Mouse (Mus musculus) neural tube, embryonic 14.5 days (tissue): Measurements from ENCODE around the gene Tspan1. TPM values are rescaled to one million over a fixed set of nuclear protein-coding genes. Genes with fewer than 3 reads are reported as not detected.
A peak's percentile ranks its signal among the peaks of the same experiment; 100 is the strongest.

Source experiments
- ATAC-seq: fragments of 200-750 bp; cut with Nextera tagmentation; 2 replicates; pipeline ENCODE4 v1.8.0; 2017; ENCODE audit warnings: low read depth, mild to moderate bottlenecking, moderate TSS enrichment, moderate library complexity
- H3K27ac ChIP-seq: fragments of 300-500 bp; sonication (generic); 2 replicates; pipeline ENCODE4 v1.5.1; 2014; ENCODE audit warnings: low read depth, mild to moderate bottlenecking, control low read depth, low read length, moderate library complexity, mixed read lengths
- H3K27me3 ChIP-seq: fragments of 300-500 bp; sonication (generic); 2 replicates; pipeline ENCODE4 v1.6.1; 2014; ENCODE audit warnings: low read length; ENCODE audit not compliant: control insufficient read depth, insufficient read depth
- H3K36me3 ChIP-seq: fragments of 300-500 bp; sonication (generic); 2 replicates; pipeline ENCODE4 v1.6.1; 2014; ENCODE audit warnings: low read length, mixed read lengths; ENCODE audit not compliant: control insufficient read depth, insufficient read depth
- H3K4me1 ChIP-seq: fragments of 300-500 bp; sonication (generic); 2 replicates; pipeline ENCODE4 v1.6.1; 2014; ENCODE audit warnings: low read length; ENCODE audit not compliant: control insufficient read depth, insufficient read depth
- H3K4me2 ChIP-seq: fragments of 300-500 bp; sonication (generic); 2 replicates; pipeline ENCODE4 v1.6.1; 2014; ENCODE audit warnings: mild to moderate bottlenecking, low read depth, low read length, control low read depth
- H3K4me3 ChIP-seq: fragments of 300-500 bp; sonication (generic); 2 replicates; pipeline ENCODE4 v1.5.1; 2014; ENCODE audit warnings: low read depth, low read length, control low read depth, mixed read lengths
- H3K9ac ChIP-seq: fragments of 300-500 bp; sonication (generic); replicated peaks from 2 replicates; pipeline ENCODE4 v1.6.1; 2014; ENCODE audit warnings: low read depth, mild to moderate bottlenecking, control low read depth, low read length, mixed read lengths
- H3K9me3 ChIP-seq: fragments of 300-500 bp; sonication (generic); 2 replicates; pipeline ENCODE4 v1.6.1; 2016; ENCODE audit warnings: low read length; ENCODE audit not compliant: control insufficient read depth
- WGBS: fragments of 180-500 bp; shearing (Covaris S2); extraction: QIAGEN DNeasy Blood & Tissue Kit; methylation state at CpG from one replicate; pipeline ENCODE4 v1.1.7; 2014; 5-methylcytosine and 5-hydroxymethylcytosine counted together
- polyA plus RNA-seq: library from polyadenylated mRNA; unstranded; fragments of >200 nt; fragmentation: Nextera tagmentation; extraction: Ambion mirVana; gene quantifications from 2 replicates; pipeline ENCODE4 v1.2.1, GENCODE M21; 2014

Gene Tspan1
- polyA plus RNA-seq, 1 experiment from 2014 or later, result 0.09 TPM

GRCm38 (mm10) chr4:116173072-116173471 is 5.7 kb upstream of the Tspan1 start, which contains the start of the genes 1700042G07Rik and Gm49337:
1700042G07Rik (plus strand) TSS chr4:116173372.
Gm49337 (plus strand) TSS chr4:116173384.
- H3K4me1 ChIP-seq, result no peaks in the 10 kb centered on the region
- H3K9ac ChIP-seq, result no peak within 1 kb of the TSS
- no peak for ATAC-seq
- H3K36me3 ChIP-seq, result no peaks in the 10 kb centered on the region
- H3K27me3 ChIP-seq, result no peaks in the 10 kb centered on the region
- 89% methylated on average over 6 of the region's 6 CpGs for WGBS
- H3K4me2 ChIP-seq, result no peak within 1 kb of the TSS
- no peaks in the 10 kb centered on the region for H3K9me3 ChIP-seq
- H3K27ac ChIP-seq, result no peak within 1 kb of the TSS
- H3K4me3 ChIP-seq, result no peak within 1 kb of the TSS

GRCm38 (mm10) chr4:116169353-116169672 is 1.9 kb upstream of the Tspan1 start:
- WGBS, result 82% methylated on average over 3 of the region's 3 CpGs
- no peak overlapping the region for H3K4me2 ChIP-seq
- H3K4me1 ChIP-seq, result no peaks in the 10 kb centered on the region
- no peaks in the 10 kb centered on the region for H3K9me3 ChIP-seq
- H3K27ac ChIP-seq, result no peak overlapping the region
- ATAC-seq, result peak; percentile 42; the same call in 1 of the 2 replicates
- no peaks in the 10 kb centered on the region for H3K36me3 ChIP-seq
- no peaks in the 10 kb centered on the region for H3K27me3 ChIP-seq
- H3K4me3 ChIP-seq, result no peak overlapping the region
- no peak overlapping the region for H3K9ac ChIP-seq

GRCm38 (mm10) chr4:116168617-116169352 is 1.4 kb upstream of the Tspan1 start:
- H3K9ac ChIP-seq, result no peak overlapping the region
- no peaks in the 10 kb centered on the region for H3K4me1 ChIP-seq
- no peak overlapping the region for H3K4me2 ChIP-seq
- no peaks in the 10 kb centered on the region for H3K27me3 ChIP-seq
- peak; percentile 85 for ATAC-seq
- H3K4me3 ChIP-seq, result no peak overlapping the region
- WGBS, result 88% methylated on average over 7 of the region's 8 CpGs
- H3K27ac ChIP-seq, result no peak overlapping the region
- H3K36me3 ChIP-seq, result no peaks in the 10 kb centered on the region
- no peaks in the 10 kb centered on the region for H3K9me3 ChIP-seq

GRCm38 (mm10) chr4:116165708-116166407 is 1.5 kb downstream of the Tspan1 start:
- 76% methylated on average over 8 of the region's 8 CpGs for WGBS
- Histone ChIP-seq H3K27me3 (no peaks in the 10 kb centered on the region), H3K36me3 (no peaks in the 10 kb centered on the region), H3K4me3 (no peak overlapping the region), H3K27ac (no peak overlapping the region), H3K4me2 (no peak overlapping the region), H3K9ac (no peak overlapping the region), H3K4me1 (no peaks in the 10 kb centered on the region), H3K9me3 (no peaks in the 10 kb centered on the region)
- ATAC-seq, result no peak

- H3K9ac ChIP-seq, result no peak overlapping the region
- no peak for ATAC-seq
- H3K4me2 ChIP-seq, result no peak overlapping the region
- H3K4me3 ChIP-seq, result no peak overlapping the region
- no peaks in the 10 kb centered on the region for H3K36me3 ChIP-seq
- H3K27me3 ChIP-seq, result no peaks in the 10 kb centered on the region
- whole genome bisulfite sequencing, result 85% methylated on average over 2 of the region's 2 CpGs
- no peak overlapping the region for H3K27ac ChIP-seq
- no peaks in the 10 kb centered on the region for H3K9me3 ChIP-seq
- H3K4me1 ChIP-seq, result no peaks in the 10 kb centered on the region
Measured at GRCm38 (mm10) chr4:116164759-116165554, 2.4 kb downstream of the Tspan1 start.

GRCm38 (mm10) chr4:116162142-116162541 is 5.3 kb downstream of the Tspan1 start:
- Histone ChIP-seq H3K9me3 (no peaks in the 10 kb centered on the region), H3K4me1 (no peaks in the 10 kb centered on the region), H3K27ac (no peak overlapping the region), H3K4me3 (no peak overlapping the region), H3K9ac (no peak overlapping the region), H3K4me2 (no peak overlapping the region), H3K36me3 (peaks cover 18% of the 10 kb centered on the region; the same call in 1 of the 2 replicates), H3K27me3 (no peaks in the 10 kb centered on the region)
- 79% methylated on average over 4 of the region's 4 CpGs for whole genome bisulfite sequencing
- ATAC-seq, result no peak

- Histone ChIP-seq H3K27ac (no peak overlapping the region), H3K36me3 (peaks cover 32% of the 10 kb centered on the region), H3K4me1 (no peaks in the 10 kb centered on the region), H3K9me3 (no peaks in the 10 kb centered on the region), H3K4me3 (no peak overlapping the region), H3K9ac (no peak overlapping the region), H3K4me2 (no peak overlapping the region), H3K27me3 (no peaks in the 10 kb centered on the region)
- no peak for ATAC-seq
- 87% methylated on average over 3 of the region's 3 CpGs for WGBS
Measured at GRCm38 (mm10) chr4:116160769-116161168, 6.6 kb downstream of the Tspan1 start.

- peak; percentile 67; the same call in 1 of the 2 replicates for ATAC-seq
- no peak overlapping the region for H3K9ac ChIP-seq
- H3K27me3 ChIP-seq, result no peaks in the 10 kb centered on the region
- WGBS, result 67% methylated on average over 3 of the region's 3 CpGs
- H3K4me2 ChIP-seq, result no peak overlapping the region
- no peaks in the 10 kb centered on the region for H3K9me3 ChIP-seq
- no peak overlapping the region for H3K27ac ChIP-seq
- H3K4me1 ChIP-seq, result no peaks in the 10 kb centered on the region
- peaks cover 37% of the 10 kb centered on the region for H3K36me3 ChIP-seq
- no peak overlapping the region for H3K4me3 ChIP-seq
Measured at GRCm38 (mm10) chr4:116159912-116160311, 7.5 kb downstream of the Tspan1 start.

GRCm38 (mm10) chr4:116157882-116158281 is 9.5 kb downstream of the Tspan1 start:
- Histone ChIP-seq H3K4me1 (no peaks in the 10 kb centered on the region), H3K4me3 (no peak overlapping the region), H3K9me3 (no peaks in the 10 kb centered on the region), H3K27ac (no peak overlapping the region), H3K4me2 (no peak overlapping the region), H3K9ac (no peak overlapping the region), H3K36me3 (peaks cover 52% of the 10 kb centered on the region), H3K27me3 (no peaks in the 10 kb centered on the region)
- no peak for ATAC-seq
- 100% methylated on average over 2 of the region's 2 CpGs for WGBS
